Mouse (Mus musculus) spleen, adult 2 months (tissue): ENCODE data around the gene R3hdm2.

Experiments
- CTCF ChIP-seq: fragments of 200-500 bp; IDR thresholded peaks from 2 replicates; pipeline ENCODE4 v1.5.1; 2011; ENCODE audit warnings: mild to moderate bottlenecking, inconsistent platforms; ENCODE audit not compliant: insufficient read depth, insufficient read length, insufficient replicate concordance; ENCODE audit errors: extremely low read depth
- POLR2A ChIP-seq: fragments of 200-500 bp; IDR thresholded peaks from 2 replicates; pipeline ENCODE4 v1.6.1; 2011; ENCODE audit warnings: low read depth, low read length, inconsistent platforms

DNA sequence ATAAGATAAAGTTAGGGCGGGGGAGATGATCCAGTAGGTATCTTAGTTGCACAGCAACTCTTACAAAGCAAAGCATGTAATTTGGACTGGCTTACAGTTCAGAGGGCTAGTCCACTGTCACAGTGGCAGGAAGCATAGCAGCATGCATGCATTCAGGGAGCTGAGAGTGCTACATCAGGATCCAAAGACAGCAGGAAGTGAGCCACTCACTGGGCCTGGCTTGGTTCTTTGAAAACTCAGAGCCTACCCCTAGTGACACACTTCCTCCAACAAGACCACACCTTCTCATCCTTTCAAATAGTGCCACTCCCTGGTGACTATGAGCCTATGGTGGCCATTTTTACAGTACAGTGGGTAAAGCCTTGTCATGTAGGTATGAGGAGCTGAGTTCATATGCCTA lies 73.6 kb downstream of the R3hdm2 start:
- TF ChIP-seq CTCF: no peak
- TF ChIP-seq POLR2A: no peak
